Comparison of ENCODE assay signal across 14 mouse cellular contexts in the genomic region with DNA sequence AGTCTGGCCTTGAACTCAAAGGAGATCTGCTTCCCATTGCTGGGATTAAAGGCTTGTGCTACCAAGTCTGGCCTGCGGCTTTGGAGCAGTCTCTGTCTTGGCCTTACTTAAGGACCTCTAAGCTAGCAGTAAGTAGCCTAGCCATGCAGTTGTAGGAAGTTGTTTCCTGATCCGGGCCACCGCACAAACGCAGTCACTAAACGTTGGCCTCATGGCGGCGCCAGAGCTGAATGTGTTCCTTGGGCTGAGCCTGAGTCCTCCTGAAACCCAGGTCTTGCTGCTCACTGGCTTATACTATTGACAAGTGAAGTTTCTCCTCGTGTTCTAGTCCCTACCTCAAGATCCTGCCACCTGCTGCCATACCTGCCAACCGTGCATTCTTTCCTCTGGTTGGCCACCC. TPM values are rescaled to one million over a fixed set of nuclear protein-coding genes. Genes with fewer than 3 reads are reported as not detected.
A peak's percentile ranks its signal among the peaks of the same experiment; 100 is the strongest.
DNase-seq lines count a peak whose midpoint lies in the region; ATAC-seq and TF ChIP-seq lines count a peak whose summit lies in the region.
"Had no signal": no experiment of that assay in that cellular context is flagged by ENCODE, and none has a peak within 500 bp of the region (broad histone marks: within the 10 kb centered on the region; RNA-seq: fewer than 3 reads in every experiment).

No protein-coding gene starts in this region.

- H3K9me3 ChIP-seq in hindbrain, embryonic 10.5 days = no peaks in the 10 kb centered on the region
- H3K9me3 ChIP-seq in hindbrain, embryonic 14.5 days (ENCODE audit: control insufficient read depth, low read length) = no peaks in the 10 kb centered on the region
- H3K9me3 ChIP-seq in midbrain, postnatal 0 days (ENCODE audit: low read length) = no peaks in the 10 kb centered on the region
- H3K9me3 ChIP-seq: G1E; neural tube, embryonic 13.5 days; stomach, embryonic 15.5 days had no signal

- H3K4me1 ChIP-seq in hindbrain, embryonic 10.5 days (replicated peaks) = no peaks in the 10 kb centered on the region
- H3K4me1 ChIP-seq in hindbrain, embryonic 14.5 days (replicated peaks; ENCODE audit: control insufficient read depth, insufficient read depth, low read length) = no peaks in the 10 kb centered on the region
- H3K4me1 ChIP-seq in midbrain, postnatal 0 days (ENCODE audit: insufficient read depth, low read length) = no peaks in the 10 kb centered on the region
- H3K4me1 ChIP-seq: neural tube, embryonic 13.5 days; stomach, embryonic 15.5 days had no signal

- H3K4me3 ChIP-seq in hindbrain, embryonic 10.5 days = no peak overlapping the region
- H3K4me3 ChIP-seq in hindbrain, embryonic 14.5 days (replicated peaks; ENCODE audit: low read length) = no peak overlapping the region
- no peak overlapping the region for H3K4me3 ChIP-seq in midbrain, postnatal 0 days (ENCODE audit: low read depth, low read length)
- H3K4me3 ChIP-seq: neural tube, embryonic 13.5 days; stomach, embryonic 15.5 days had no signal

- DNase-seq in hindbrain, embryonic 10.5 days (ENCODE audit: low spot score) = peak; percentile 5
- no peak for DNase-seq in hindbrain, embryonic 14.5 days (ENCODE audit: low spot score)
- DNase-seq in lung, postnatal 10 days = peak; percentile 8
- no peak for DNase-seq in lung, adult 18-20 months
- DNase-seq in NIH3T3 (ENCODE audit: low read depth) = peak; percentile 16
- no peak for DNase-seq in midbrain, postnatal 0 days (ENCODE audit: low spot score)
- DNase-seq in layer of hippocampus, adult 9-10 months (ENCODE audit: low spot score) = no peak
- DNase-seq in left cerebral cortex, adult 9 months (ENCODE audit: low spot score in 2 of 2) = no peak
- DNase-seq: cerebellum, adult 11 months; gastrocnemius, postnatal 25 days; right cerebral cortex, postnatal 25 days had no signal

- no peaks in the 10 kb centered on the region for H3K36me3 ChIP-seq in hindbrain, embryonic 10.5 days
- no peaks in the 10 kb centered on the region for H3K36me3 ChIP-seq in hindbrain, embryonic 14.5 days (replicated peaks; ENCODE audit: control insufficient read depth, insufficient read depth)
- H3K36me3 ChIP-seq in midbrain, postnatal 0 days (ENCODE audit: insufficient read depth, low read length) = no peaks in the 10 kb centered on the region
- H3K36me3 ChIP-seq: G1E; neural tube, embryonic 13.5 days; stomach, embryonic 15.5 days had no signal

- 0 out of 2 replicates have a peak, but pooled peaks have one; percentile 3 for TF ChIP-seq CTCF in midbrain, postnatal 0 days (IDR thresholded peaks at IDR 0.05)

- 42% methylated on average over 9 of the region's 9 CpGs for WGBS in hindbrain, embryonic 10.5 days
- 51% methylated on average over 9 of the region's 9 CpGs for WGBS in hindbrain, embryonic 14.5 days
- WGBS in midbrain, postnatal 0 days = 43% methylated on average over 9 of the region's 9 CpGs

- no peaks in the 10 kb centered on the region for H3K27me3 ChIP-seq in hindbrain, embryonic 10.5 days (ENCODE audit: insufficient read depth, poor library complexity, severe bottlenecking)
- no peaks in the 10 kb centered on the region for H3K27me3 ChIP-seq in hindbrain, embryonic 14.5 days (ENCODE audit: control insufficient read depth, insufficient read depth, low read length)
- no peaks in the 10 kb centered on the region for H3K27me3 ChIP-seq in midbrain, postnatal 0 days (ENCODE audit: insufficient read depth, low read length)
- H3K27me3 ChIP-seq: neural tube, embryonic 13.5 days; stomach, embryonic 15.5 days had no signal

- H3K27ac ChIP-seq in hindbrain, embryonic 10.5 days = no peak overlapping the region
- no peak overlapping the region for H3K27ac ChIP-seq in hindbrain, embryonic 14.5 days
- H3K27ac ChIP-seq in midbrain, postnatal 0 days (ENCODE audit: low read depth, low read length) = no peak overlapping the region
- H3K27ac ChIP-seq: neural tube, embryonic 13.5 days; stomach, embryonic 15.5 days had no signal

- no peak for ATAC-seq in hindbrain, embryonic 14.5 days (ENCODE audit: low FRiP score)
- ATAC-seq in midbrain, postnatal 0 days (ENCODE audit: low FRiP score) = no peak

- H3K9ac ChIP-seq in hindbrain, embryonic 14.5 days = no peak overlapping the region
- no peak overlapping the region for H3K9ac ChIP-seq in midbrain, postnatal 0 days (replicated peaks; ENCODE audit: low read length, poor library complexity, severe bottlenecking)
- H3K9ac ChIP-seq: neural tube, embryonic 13.5 days; stomach, embryonic 15.5 days had no signal

- H3K4me2 ChIP-seq in hindbrain, embryonic 14.5 days (replicated peaks) = no peak overlapping the region
- no peak overlapping the region for H3K4me2 ChIP-seq in midbrain, postnatal 0 days (ENCODE audit: low read depth, low read length, poor library complexity, severe bottlenecking)
- H3K4me2 ChIP-seq: neural tube, embryonic 13.5 days; stomach, embryonic 15.5 days had no signal

RNA-seq across cellular contexts. Expression of gene Palld, which starts 28.5 kb away (rescaled TPM):
- polyA plus RNA-seq in hindbrain, embryonic 10.5 days (2016; fragmentation: Nextera tagmentation; extraction: Ambion mirVana) = 52.4 and 53.2 TPM in 2 replicates
- 15.9 and 17.3 TPM in 2 replicates for polyA plus RNA-seq in hindbrain, embryonic 14.5 days (2014; fragmentation: Nextera tagmentation; extraction: Ambion mirVana)
- 3.9 and 10.8 TPM in 2 replicates for total RNA-seq in midbrain, postnatal 0 days (2014; rRNA removed)
- 10.8 and 11.3 TPM in 2 replicates for polyA plus RNA-seq in midbrain, postnatal 0 days (2015; fragmentation: Nextera tagmentation; extraction: Ambion mirVana)
- polyA plus RNA-seq: G1E had no signal

RNA-seq across cellular contexts. Expression of gene Ddx60, which starts 53.9 kb away (rescaled TPM):
- 0.06 and 0.12 TPM in 2 replicates for polyA plus RNA-seq in hindbrain, embryonic 10.5 days (2016; fragmentation: Nextera tagmentation; extraction: Ambion mirVana)
- polyA plus RNA-seq in hindbrain, embryonic 14.5 days (2014; fragmentation: Nextera tagmentation; extraction: Ambion mirVana) = 0.37 and 0.84 TPM in 2 replicates
- total RNA-seq in midbrain, postnatal 0 days (2014; rRNA removed) = 0.11 and 0.90 TPM in 2 replicates
- polyA plus RNA-seq in midbrain, postnatal 0 days (2015; fragmentation: Nextera tagmentation; extraction: Ambion mirVana) = 0.60 and 0.88 TPM in 2 replicates
- polyA plus RNA-seq: G1E had no signal

Comparison
In these comparisons a context has a peak if more than half of its experiments do, and no peak if none do; other contexts are left out.
1. DNase-seq: peak in hindbrain, embryonic 10.5 days (single experiment), lung, postnatal 10 days (single experiment) and NIH3T3 (single experiment); none in hindbrain, embryonic 14.5 days (single experiment), lung, adult 18-20 months (0 of 2), midbrain, postnatal 0 days (single experiment), layer of hippocampus, adult 9-10 months (single experiment) and left cerebral cortex, adult 9 months (0 of 2).